Mouse (Mus musculus) A20 (cell line): ENCODE results near the gene 2010300C02Rik.

Experiments
- DNase-seq: peaks from one replicate; pipeline ENCODE4 v3.0.0-alpha.2; 2011; ENCODE audit warnings: low read depth, low spot score

Gene 2010300C02Rik

DNA sequence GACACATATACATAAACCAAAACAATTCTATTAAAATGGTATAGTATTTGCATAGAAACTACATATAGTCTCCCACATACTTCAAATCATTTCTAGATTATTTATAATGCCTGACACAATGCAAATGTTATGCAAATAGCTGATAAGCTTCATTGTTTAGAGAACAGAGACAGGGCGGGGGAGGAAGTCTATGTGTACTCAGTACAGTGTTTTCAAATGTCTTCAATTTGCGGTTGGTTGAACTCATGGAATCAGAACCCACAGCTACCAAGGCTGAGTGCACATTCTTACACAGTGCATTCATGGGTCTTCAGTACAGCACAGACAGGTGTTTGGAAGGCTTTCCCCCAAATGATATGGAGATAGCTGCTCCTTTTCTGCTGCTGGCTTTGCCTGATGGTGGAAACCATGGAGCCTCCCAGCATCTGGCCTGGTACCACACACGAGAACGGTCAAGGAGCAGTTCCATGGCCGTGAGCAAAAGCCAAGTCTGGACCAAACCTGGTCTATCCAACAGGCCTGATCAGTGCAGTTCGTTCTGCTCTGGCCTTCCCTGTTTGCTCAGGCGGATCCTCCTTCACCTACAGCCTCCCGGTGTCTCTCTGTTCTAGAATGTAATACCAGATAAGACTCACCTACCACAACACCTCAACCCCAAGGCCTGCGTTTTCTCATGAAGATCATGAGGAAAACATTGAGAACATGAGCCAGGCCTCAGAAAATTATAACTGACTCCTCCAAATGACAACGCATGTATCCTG lies 8.1 kb downstream of the 2010300C02Rik start:
- DNase-seq = no peak

DNA sequence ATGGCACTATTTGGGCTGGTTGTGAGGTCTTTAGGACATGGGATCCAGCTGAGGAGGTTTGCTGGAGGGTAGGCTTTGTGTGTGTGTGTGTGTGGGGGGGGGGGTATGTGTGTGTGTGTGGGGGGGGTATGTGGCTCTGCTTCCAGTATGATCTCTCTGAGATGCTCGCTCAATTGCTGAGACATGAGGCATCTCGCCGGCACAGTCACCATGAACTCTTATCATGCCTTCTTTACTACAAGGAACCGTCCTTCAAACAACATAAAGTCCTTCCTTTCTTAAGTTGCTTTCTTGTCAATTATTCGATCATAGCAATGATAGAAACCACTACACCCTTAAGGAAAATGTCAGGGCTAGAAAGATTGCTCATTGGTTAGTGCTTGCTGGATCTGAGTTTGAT lies 8.8 kb downstream of the 2010300C02Rik start:
- no peak for DNase-seq

DNA sequence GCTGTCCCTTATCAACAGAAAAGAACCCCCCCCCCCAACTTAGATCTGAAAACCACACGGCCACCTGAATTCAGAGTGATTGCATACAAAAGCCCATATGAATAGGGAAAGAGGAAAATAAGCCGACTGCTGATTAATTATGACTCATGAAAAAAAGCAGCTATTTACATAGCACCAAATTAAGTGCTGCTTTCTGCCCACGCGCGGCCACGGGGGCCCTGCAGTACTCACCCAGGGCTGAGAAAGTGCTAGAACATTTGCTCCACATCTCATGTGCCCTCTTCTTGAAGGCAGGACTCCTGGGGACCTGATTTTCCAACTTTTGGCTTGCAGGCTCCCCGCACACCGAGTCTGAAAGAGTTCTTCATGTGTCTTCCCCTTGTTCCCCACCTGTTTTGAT lies 10.1 kb downstream of the 2010300C02Rik start:
- no peak for DNase-seq

DNA sequence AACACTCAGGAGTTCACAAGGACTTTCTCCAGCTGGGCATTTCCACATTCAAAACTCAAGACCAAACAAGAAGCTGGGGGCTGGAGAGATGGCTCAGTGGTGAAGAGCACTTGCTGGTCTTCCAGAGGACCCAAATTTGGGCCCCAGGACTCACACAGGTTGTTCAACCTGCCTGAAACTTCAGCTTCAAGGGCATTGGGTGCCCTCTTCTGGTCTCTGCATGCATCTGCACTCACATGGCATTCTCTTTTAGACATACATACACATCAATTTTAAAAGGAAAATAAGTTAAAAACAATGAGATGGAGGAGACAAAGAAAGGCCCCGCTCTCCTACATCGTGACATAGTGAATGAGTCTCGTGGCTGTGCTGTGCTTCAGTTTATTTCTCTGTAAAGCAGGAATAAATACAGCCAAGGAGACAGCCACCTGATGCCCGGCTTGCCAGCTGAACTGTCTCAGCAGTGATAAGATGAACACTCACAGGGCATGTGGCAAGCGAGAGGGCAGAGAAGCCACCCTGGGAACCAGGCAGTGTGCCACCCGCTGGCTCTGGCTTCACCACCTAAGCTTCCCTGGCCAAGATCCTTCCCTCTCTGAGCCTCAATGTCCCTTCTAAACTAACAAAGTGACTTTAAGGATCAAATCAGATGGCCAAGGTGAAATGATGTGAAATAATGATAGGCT lies 11.5 kb downstream of the 2010300C02Rik start:
- no peak for DNase-seq

DNA sequence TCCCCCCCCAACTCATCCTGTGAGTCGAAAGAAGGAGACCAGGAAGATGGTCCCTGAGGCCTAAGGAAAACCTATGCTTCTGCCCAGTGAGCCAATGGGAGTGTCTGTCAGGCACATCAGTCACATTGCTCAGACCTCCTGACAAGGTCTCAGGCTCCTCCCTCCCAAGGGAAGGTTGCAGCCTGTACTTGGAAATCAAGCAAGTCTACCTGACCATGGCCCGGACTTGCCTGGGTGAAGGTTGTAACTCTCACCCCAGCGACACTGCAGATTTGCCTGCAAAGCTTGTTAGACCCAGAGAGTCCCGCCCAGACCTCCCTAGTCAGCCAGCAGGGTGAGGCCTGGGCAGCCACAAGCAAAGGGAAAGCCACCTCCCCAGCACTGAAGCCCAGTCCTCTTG lies 17.6 kb downstream of the 2010300C02Rik start:
- no peak for DNase-seq

DNA sequence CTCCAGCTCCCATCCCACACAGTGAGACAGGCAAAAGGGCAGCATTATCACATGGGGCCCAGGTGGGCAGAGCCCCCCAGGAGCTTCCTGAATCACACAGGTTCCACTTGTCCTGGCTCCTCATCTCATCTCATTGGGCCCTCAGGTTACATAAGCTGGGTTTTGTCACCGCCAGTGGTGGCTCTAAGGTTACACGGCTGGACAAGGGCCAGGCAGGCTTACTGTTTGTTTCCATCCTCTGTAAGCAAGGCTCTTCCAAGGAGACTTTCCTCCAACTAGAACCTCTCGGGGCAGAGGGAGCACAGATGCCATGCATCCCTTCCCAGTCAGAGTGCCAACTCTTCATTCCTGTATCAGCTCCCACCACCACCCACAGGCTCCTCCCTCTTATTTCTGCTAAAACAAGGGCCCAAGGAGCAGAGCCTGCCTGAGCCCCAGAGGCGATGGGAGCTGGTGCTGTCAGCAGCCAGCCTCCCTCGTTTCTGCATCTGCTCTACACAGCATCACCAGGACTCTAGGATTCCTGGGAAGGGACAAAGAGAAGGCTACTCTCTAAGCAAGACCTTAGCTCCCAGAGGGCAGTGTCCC lies 20.9 kb downstream of the 2010300C02Rik start:
- no peak for DNase-seq

DNA sequence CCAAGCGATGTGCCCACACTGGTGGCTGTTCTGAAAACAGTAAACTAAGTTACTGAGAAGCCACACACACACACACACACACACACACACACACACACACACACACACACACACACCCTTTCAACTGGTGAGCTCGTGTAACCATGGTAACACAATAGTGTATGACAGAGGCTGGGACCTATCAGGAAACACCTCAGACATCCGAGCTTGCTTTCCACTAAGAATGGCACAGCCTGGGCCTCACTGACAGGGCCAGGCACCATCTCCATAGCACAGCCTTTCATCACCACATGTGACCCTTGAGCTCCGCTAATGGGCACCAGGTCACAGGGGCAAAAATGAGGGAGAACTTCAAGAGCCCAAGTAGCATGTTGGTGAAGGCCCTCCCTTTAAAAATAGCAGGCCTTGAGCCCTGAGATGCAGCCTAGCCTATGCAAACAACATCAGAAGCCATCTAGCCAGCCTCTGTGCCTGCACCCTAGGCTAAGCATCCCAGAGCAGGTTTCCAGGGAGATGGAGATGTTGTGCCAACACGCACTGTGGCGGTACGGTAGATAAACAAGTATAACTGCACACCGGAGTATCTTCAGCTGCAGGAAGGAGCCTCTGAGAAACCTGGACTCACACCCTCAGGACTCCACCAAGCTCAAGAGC lies 21.6 kb downstream of the 2010300C02Rik start:
- DNase-seq = no peak

DNA sequence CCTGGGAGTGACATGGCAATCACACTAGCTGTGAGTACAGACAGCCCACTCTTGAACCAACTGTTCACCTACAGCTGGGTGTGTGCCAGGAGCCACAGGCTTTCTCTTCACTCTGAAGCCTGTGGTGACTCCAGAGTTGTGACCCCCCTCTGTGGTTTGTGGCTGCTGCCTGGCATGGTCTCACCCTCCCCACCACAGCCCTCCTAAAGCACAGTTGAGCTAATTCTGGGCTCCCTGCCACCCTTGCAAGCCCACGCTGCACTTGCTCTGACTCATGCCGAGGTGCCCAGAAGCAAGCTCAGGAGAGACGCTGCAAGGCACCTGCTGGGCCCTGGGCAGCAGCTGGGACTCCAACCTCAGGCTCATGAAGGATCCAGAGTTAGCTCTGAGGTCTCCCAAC lies 23.0 kb downstream of the 2010300C02Rik start:
- DNase-seq = no peak

DNA sequence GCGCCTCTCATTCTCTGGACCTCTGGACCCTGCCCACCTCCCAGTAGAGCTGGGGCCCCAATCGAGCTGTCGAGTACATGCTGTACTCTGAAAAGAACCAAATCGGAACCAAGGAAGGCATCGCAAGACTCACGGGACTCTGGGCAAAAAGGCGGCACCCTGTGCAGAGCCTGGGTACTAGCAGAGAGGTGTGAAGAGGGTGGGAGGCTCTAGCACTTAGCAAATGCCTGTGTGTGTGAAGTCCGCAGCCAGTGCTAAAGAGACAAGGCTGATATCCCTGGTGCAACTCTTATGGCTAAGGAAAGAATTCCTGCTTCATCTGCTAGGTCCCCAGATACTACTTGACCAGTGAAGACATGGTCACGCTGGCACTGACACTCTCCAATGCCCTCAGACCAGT lies 24.2 kb downstream of the 2010300C02Rik start:
- DNase-seq = no peak

DNA sequence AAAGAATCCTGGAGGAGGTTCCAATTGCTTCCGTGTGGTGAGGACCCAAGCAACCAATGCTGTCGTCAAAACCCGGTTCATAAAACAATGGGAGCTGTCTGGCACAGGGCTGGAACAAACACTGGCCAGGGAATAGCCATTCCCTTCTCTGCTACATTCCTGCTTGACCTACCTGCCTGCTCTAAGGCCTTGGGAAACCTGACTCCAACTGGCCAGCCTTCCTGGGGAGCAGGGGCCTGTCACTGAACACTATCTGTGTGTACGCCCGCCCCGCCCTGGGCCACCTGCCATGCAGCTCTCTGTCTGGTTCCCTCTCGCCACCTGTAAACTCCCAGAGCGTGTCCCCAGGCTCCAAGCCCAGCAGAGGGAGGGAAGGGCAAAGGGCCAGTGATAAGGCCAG lies 25.5 kb downstream of the 2010300C02Rik start:
- DNase-seq = no peak

DNA sequence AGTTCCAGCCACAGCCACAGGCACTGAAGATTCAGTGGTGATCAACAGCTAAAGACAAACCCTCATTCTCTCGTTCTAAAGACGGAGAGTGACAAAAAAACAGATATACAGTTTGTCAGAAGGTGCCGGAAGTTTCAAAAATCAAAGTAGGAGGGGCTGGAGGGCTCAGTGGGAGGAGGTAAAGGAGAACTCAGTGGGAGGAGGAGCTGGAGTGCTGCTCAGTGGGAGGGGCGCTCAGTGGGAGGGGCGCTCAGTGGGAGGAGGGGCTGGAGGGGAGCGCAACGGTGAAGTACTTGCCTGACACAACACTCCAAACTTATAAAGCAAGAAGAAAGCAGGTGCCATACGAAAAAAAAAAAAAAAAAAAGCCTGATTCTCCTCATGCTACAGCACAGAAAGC lies 28.7 kb downstream of the 2010300C02Rik start:
- peak; percentile 73 for DNase-seq

DNA sequence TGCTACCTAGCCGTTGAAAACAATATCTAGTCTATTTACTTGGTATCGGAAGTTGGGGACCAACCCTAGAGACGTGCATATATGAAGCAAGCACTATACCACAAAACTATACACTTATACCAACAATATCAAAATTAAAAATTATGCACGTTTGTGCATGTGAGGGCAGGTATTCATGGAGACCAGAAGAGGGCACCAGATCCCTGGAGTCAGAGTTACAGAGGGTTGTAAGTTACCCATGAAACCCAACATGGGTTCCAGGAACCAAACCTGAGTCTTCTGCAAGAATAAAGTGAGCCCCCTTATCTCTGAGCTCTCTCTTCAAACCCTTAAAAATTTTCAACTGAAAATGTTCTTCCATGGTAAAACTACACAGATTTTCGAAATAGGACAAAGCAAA lies 29.2 kb downstream of the 2010300C02Rik start:
- DNase-seq = peak; percentile 56

DNA sequence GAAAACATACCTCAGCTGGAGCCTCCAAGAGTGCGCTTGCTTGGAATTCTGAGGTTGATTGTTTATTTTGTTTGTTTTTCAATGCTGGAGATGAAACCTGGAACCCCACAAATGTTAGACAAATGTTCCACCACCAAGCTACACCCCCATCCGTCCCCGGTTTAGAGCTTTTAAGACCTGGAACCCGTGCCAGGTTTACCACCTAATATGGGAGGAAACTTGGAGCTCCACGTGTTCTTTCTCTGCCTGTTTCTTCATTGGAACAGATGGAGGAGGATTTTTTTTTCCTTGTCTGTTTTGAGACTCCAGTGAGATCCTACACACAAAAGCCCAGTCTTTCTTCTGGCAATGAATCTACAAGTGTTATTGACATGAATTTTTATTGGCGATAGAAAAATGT lies 30.2 kb downstream of the 2010300C02Rik start:
- DNase-seq = no peak

DNA sequence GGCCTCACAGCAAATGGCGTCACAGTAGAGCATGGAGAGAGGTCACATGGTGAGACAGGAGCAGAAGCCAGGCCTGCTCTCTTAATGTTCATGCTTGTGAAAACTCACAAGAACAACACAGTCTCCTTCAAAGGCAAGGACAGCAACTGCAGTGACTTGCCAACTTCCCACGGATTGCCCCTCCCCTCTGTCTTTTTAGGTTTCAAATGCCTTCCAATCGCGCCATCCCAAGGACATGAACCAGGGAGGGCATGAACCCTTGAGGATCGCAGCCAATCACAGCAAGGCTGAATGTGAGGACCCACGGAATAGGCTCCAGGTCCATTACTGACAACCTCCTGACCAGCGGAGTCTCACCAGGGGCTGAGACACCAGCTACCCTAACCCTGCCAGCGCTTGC lies 31.5 kb downstream of the 2010300C02Rik start:
- no peak for DNase-seq

DNA sequence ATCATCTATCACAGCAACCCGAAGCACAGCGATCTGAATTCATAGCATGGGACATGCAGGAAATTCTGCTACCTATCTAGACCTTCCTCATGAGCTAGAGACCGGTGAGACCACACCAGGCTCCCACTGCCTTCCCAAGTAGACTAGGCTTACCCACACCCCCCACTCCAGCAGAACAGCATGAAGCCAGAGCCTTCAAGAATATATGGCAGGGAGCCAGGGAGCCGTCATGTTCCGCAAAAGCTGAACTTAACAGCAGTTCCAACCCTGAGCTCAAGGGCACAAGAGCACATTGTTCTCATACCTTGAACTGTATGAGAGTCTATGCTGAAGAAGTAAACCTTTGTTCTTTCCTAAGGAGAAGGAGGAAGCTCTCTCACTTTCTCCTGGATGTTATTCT lies 32.4 kb downstream of the 2010300C02Rik start:
- DNase-seq = no peak

DNA sequence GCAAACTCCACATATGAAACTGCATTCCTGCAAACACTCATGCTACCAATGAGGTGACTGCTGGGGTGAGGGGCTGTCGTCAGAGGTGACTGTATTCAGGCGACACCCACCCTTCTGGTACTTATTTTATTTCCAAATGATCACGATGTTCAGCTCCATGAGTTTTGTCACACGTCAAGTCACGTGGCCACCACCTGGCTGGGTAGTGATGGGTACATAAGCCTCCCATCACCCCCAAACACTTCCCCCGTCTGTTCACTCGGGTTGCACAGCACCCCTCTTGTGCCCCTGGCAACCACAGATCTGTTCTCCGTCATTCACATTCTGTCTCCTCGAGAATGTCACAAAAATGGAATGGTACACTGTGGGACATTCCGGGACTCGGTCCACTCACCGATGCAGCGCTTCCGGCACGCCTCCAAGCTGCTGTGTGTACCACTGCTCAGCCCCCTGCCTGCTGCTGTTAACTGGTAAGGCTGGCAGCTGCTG lies 32.9 kb downstream of the 2010300C02Rik start:
- DNase-seq = no peak

DNA sequence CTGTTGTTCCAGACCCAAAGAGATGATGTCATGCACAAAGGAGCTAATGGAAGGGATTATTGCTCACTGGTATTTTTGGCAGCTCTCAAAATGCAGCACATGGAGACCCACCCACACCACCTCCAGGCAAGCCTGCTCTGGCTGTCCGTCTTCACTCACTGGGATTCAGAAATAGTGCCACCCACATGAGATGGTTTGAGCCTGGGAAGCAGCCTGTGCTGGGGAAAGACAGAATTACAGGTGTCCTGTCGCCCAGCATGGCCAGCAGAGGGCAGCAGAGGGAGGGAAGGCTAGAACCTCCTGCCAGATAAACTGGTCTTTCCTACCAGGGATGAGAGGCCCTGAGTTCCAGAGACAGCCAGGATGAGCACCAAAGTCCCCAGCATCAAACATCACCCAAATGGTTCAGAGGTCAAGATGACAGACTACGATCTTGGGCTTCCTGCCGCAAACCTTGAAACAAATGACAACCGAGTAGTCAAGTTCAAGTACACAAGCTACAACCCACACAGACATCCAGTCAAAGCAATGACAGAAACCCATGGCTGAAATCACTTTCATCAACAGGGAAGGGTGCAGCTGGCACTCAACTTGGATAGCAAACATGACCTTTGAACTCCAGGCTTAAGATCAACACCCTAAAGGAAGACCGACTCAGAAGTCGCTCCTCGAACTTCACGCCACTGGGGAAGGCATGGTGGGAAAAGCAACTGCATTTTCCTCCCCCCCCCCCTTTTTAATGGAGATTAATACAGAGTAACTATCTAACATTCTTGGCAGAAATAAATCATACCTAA lies 41.4 kb downstream of the 2010300C02Rik start:
- peak; percentile 64 for DNase-seq

DNA sequence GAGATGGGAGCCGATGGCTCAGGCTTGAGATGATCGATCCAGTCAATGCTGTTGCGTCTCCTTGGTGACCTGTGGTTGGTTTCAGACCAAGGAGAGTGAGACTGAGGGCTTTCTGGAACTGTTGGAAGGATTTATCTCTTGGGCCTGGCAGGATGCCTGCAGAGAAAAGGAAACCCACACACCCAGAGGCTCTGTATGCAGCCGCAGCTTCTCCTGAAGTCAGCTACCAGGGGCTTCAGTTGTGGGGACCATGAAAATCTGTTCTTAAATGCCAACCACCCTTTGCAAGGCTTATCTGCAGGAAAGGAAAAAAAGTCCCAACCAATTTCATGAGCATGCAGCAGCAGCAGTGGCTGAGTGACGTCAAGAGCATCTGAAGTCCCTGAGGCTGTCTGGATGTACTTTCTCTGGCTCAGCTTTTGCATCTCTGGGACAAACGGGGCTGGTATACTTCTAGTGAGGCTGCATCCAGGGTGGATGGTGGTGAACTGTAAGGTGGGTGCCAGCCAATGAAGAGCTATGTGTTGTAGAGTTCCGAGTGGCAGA lies 42.8 kb downstream of the 2010300C02Rik start:
- no peak for DNase-seq

DNA sequence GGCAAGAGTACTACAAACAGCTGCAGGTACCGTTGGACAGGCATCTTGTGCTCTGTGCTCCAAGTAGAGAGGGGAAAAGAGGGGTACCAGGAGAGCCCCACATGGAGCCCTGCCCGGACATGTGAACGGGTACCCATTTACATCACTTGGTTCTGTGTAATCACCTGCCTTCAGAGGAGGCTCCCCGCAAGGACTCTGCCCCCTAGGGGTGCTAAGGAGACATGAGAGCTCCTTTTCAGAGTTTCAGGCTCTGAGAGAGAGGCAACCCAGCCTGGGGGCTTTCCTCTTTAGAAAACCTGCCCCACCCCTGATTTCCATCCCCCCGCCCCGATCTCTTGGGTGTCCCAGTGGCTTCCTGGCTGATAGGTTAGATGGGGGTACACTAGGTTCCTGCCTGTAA lies 44.4 kb downstream of the 2010300C02Rik start:
- peak; percentile 12 for DNase-seq

DNA sequence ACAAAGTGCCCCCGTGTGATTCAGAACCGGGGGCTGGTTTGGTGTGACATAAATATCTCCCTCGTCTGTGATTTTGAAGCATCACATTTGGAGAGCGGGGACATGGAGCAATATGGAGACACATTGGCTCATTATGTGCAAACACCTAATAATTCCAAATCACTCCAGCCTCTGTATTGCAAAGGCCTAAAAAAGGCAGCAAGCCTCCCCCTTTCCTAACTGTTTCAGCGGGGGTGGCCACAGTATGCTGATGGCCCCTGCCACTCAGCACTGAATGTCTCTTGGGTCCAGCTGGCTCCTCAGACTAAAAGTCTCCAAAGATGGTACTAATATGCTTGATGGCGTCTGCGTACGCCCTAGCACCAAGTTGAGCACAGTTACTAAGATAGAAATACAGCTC lies 45.6 kb downstream of the 2010300C02Rik start:
- DNase-seq = no peak

DNA sequence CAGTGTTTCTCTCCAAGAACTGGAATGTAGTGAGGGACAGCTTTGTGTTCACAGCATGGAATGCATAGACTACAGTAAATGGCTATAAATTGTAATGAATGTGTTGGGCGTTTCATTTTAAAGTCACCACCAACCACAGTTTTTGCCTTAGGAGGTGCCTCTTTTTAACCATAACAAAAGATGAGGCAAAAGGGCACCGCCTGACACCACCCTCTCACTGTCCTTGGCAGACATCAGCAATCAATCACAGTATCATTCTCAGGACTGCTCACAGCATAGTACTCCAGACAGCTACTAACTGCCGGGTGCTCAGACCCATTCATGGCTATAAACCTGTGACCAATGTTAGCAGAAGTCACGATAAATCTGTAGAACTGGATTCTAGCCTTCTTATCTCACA lies 48.6 kb downstream of the 2010300C02Rik start:
- no peak for DNase-seq
